Mouse (Mus musculus) cerebellum, adult 2 months (tissue): ENCODE measurements around the gene Pik3r1.

Experiments
- CTCF ChIP-seq: fragments of 200-500 bp; IDR thresholded peaks from 2 replicates; pipeline ENCODE4 v1.5.1; 2011; ENCODE audit warnings: low read depth, mild to moderate bottlenecking, control low read depth, low read length, moderate library complexity, borderline replicate concordance; ENCODE audit not compliant: insufficient read depth
- POLR2A ChIP-seq: fragments of 200-500 bp; IDR thresholded peaks from 2 replicates; pipeline ENCODE4 v1.6.1; 2011; ENCODE audit warnings: low read length, control low read depth, borderline replicate concordance; ENCODE audit not compliant: insufficient read depth

GRCm38 (mm10) chr13:101696827-101697226 lies 71.2 kb downstream of the Pik3r1 start:
- TF ChIP-seq CTCF (no peak), POLR2A (no peak)
